Mouse (Mus musculus): ENCODE data around the gene Icmt. TPM values are rescaled to one million over a fixed set of nuclear protein-coding genes. Genes with fewer than 3 reads are reported as not detected.

Icmt gene
- total RNA-seq, 2 experiments from 2014 or later, result 30.4 to 31.6 TPM

DNA sequence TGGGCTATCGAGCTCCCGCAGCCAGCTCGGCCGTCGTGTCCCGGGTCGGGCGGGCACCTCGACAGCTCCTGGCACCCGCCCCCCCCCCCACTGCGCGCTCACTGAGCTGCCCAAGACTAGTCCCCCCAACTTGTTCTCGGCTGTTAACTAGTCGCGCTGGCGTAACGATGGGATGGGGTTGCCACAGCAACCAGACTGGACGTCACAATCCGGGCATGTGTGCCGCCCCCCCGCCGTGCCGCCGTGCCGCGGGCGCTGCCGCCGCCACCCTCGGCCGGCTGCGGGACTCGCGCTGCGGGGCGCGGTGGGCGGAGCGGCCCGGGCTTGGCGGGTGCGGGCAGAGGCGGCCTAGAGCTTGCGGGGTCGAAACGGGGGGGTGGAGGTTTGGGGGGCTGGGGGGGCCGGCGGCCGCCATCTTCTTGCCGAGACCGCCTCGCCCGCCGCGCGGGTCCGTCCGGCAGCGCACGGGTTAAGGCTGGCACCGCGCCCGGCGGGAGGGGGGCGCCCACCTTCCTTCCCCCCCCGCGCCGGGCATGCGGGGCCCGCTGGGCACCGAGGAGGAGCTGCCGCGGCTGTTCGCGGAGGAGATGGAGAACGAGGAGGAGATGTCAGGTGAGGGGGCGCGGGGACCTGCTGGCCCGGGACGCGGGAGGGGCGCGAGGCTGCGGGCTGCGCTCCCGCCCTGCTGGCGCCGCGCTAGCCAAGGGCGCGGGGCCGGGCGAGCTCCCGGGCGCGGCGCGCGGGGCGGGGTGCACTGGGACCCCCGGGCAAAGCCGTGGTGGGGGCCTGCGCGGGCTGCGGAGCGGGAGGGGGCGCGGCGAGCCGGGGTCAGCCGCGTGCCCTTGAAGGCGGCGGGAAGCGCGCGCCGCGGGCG lies 41.6 kb downstream of the Icmt start, which contains the start of gene Chd5:
Gene Chd5 (plus strand): TSS at position 233 of the 874 bp plus-strand sequence.
- DNase-seq, result peak; percentile 29

DNA sequence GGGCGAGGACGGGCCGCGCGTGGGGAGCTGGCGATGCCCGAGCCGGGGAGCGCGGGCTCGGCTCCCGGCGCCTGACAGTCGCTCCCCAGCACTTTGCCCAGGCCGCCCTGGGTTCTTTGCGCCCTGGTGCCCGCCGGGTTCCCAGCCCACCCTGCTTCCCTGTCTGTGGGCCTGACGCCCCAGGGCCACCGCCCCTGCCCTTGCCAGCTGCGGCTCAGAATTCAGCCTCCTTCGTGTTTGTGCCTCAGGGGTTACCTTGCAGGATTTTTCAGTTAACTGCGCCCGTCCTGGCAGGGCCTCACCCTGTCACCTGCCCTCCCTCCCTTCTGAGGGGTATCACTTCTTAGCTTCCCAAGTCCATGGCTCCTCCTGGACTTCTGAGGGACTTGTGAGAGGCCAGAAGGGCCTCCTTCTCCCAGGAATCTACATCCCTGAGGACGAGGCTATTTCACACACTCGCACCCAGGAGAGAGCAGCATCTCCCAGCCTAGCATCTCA lies 42.3 kb downstream of the Icmt start:
- no peak for DNase-seq

DNA sequence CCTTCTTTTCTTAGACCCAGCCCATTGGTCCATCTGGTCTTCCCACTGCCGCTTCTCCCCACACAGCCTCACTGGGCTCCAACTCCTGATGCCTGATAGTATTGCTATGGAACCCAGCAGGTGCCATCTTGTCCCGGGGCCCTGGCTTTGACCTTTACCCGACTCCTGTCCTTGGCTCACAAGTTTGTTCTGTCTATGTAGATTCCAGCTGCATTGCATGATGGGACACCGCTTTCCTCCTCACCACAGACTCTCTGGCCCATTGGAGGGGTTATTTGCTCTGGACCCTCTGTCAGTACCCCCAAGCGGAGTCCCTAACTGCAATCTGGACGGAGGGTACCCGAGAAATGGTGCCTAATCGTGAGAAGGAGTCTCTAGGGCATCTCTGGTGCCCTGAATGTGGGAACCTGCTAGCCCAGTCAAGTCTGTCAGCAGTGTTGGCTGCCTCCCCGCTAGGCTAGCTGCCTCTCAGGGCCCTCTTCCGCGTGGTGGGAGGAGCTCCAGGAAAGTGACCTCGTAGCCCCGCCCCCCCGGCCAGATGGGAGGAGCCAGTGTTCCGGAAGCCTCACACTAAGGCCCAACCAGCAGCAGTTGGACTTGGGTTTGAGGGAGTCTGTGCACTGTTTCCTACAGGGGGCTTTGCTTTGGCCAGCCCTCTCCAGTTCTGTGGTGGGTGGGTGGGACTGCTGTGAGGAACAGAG lies 43.7 kb downstream of the Icmt start:
- peak; percentile 47 for DNase-seq

DNA sequence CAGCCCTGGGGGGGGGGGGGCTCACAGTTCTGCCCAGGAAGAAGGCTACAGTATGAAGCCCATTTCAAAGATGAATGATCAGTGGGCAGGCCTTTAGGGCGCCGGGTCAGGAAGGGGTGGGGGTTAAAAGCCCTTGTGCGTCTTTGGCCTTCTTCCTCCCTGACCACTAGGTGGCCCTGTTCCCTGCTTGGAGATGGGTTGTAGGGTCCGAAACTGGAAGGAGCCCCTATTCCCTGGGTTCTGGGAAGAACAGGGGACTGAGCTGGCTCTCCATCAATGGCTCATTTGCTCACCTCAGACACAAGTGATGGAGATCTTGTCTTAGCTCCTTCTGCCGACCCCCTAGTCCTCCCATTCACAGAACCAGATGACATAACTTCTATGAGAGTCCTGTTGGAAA lies 46.3 kb downstream of the Icmt start:
- peak; percentile 48 for DNase-seq

DNA sequence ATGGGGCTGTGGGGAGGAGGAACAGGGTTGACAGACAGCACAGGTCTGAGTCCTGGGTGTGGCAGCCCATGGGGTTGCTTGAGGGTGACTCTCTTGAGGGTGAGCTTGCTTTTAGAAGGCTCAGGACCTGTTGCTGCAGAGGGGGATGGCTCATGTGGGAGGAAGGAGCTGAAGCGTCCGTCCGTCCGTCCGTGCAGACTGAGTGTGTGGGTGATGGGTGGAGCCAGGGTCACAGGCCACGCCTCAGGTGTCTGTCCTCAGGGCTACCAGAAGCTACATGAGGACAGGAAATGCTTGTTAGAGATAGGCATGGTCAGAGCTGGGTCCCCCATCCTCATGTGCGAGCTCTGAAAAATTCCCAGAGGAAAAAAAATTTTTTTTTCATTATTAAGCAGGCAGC lies 47.6 kb downstream of the Icmt start:
- no peak for DNase-seq

DNA sequence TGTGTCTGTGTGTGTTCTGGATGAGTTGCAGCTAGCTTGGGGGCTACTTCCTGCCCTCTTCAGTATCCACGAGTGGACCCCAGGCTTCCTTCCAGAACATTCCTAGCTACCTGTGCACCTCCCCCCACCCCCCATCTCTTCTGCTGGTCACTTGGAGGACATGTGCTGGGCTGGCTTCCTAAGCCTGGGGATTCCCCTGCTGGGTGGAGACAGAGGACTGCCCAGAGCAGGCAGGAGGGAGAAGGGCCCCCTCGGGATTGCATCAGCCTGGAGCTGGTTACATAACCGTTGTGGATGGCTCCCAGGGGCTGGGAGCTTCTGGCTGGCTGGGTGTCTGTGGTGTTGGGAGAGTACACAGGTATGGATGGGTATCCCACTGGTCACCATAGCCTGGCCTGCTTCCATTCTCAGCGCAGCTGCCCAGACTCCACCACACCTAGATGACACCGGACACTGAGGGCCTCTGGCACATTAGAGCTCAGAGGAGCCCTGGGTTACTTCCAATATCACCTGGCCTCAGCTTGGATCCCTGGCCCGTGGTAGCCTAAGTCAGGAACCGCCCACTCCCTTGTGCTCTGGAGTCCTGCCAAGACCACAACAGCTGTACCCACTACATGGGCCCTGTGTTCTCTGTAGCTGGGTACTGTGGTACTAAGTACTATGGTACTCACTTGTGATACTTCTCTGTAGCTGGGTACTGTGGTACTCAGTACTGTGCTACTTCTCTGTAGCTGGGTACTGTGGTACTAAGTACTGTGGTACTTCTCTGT lies 48.3 kb downstream of the Icmt start:
- peak; percentile 73 for DNase-seq

DNA sequence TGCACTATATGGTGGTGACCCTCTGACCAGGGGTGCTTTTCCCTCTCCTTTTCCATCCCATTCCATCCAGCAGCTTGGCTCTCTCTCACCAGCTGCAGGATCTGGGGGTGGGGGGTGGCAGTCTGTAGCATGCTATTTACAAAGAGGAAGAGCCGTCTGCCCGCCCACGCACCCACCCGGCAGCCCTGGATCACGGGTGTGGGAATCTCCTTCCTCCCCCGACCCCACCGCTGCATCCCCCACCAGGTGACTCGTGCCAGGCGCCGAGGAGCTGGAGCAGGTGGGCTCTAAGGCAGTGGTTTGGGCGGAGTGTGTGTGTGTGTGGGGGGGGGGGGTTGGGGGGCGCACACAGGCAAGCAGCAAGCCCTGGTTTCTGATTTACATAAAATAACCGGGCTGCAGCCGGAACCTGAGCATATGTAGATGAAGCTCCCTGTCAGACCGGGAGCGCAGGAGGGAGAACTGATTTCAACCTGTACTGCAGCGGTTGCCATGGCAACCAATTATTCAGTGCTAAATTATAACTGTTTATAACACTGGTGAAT lies 52.9 kb downstream of the Icmt start:
- no peak for DNase-seq

DNA sequence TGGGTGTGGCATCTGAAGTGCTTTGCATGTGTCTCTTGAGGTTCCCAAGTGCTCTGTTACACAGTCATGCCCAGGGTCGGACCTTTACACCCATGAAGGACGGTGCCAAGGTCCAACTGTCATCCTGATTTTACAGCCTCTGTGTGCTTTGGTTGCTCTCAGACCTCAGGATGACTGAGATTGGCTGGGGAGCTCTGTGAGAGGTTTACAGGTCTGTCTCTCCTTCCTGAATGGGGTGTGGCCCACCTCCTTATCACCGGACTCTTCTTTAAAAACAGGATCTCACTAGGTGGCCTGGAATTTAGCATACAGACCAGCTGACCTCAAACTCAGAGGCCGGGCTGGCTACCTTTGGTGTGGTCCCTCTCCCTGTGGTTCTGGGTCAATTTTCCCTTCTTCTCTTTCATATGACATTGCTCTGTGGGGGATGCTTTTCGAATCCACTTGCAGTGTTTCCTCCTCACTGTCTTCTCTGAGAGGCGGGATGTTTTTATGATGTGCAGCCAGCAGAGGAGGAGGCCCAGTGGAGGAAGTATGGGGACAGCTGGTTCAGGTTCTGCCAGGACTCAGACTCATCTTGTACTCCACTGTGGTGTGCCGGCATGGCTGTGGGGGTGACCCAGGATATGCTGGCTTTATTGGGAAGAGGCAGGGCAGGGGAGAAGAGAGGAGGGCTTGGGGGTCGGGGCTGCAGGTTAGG lies 53.8 kb downstream of the Icmt start:
- DNase-seq, result no peak

DNA sequence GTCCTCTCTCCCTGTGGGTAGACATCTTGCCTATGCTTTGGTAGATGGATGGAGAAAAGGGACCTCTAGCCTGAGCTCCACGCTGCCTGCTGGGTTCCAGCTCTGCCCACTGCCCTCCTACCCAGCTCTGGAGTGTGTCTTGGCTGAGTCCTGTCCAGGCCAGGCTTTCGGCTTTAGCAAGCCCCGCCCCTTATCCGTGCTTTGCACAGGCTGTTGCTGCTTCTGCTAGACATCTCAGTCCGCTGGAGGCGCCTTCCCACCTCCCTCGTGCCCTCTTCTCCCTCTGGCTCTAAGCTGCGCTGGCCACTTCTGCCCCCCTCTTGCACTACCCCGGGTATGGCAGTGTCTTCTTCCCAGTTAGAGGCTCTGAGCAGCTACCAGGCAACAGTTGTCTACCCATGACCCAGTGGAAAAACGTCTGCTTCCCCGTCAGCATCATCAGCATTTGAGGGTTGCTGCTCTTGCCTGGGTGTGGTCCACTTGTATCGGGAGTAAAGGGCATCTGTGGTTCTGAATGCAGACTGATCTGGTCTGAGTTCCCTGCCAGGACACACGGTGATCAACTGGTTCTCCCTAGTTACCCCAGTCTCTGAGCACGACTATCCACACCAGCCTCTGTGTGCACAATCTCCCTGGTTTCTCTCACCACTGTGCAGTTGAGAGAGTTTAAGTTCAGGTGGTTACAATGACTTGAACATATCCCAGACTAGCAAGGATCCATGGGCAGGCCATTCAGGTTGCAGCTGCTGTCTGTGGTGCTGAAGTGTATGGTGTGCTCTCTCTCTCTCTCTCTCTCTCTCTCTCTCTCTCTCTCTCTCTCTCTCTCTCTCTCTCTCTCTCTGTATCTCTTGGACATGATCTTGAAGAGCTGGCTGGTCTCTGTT lies 54.6 kb downstream of the Icmt start:
- no peak for DNase-seq

DNA sequence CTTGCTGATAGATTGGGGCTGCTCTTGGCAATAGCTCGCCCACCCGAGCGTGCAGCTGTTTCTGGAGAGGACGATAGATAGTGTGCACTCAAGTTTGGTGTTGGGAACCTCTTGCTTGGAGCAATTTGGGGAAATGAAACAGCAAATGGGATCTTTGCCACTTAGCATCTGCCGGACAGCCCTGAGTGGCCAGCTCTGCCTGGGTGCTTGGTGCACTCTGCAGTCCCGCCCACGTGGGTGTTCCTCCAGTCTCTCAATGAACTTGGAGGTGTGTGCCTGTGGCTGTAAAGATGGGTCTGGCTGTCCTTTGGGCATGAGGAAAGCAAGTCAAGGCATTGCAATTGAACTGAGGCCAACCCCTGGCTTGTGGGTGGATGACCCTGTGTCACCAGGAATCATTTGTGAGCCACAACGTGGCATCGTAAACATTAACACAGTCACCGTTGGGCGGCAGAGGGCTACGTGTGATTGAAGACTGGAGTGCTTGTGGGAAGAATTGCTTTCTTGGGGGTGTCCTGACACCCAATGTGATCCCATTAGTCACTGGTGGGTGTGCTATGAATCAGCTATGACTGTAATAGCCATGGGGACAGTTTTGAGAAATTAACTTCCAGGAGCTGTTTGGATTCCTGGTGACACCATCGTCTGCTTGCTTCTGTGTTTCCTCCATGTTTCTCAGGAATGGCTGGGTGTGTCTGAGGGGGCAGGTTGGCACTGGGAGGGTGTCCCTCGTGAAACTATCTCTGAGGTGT lies 57.0 kb downstream of the Icmt start:
- DNase-seq, result no peak

DNA sequence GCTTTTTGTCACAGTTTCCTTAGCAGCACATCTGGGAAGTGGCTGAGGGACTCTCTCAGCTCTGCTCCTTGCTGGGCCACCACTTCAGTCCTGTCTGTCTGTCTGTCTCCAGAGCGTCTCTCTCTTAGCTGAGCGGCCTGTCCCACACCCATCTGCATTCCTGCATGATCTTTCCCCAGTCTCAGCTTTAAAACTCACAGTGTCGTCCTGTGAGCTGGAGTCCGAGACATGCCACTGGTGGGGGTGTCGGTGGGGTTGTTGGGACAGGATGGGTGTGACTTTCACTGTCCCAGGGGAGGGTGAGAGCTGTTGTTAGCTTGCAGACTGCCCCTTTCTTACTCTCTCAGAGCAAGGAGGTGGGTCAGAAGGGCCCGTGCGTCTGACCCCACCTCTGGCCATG lies 58.6 kb downstream of the Icmt start:
- no peak for DNase-seq

Other genes with a start within 250 kb of the Icmt start
- gene Plekhg5, start 224.7 kb upstream of the Icmt start, total RNA-seq (2021), result 10 to 100 TPM; 17.1 to 20.1 TPM
- gene Tnfrsf25, start 181.3 kb upstream of the Icmt start, total RNA-seq (2021), result 1 to 10 TPM; 1.9 to 4.3 TPM
- gene Espn, start 144.9 kb upstream of the Icmt start, total RNA-seq (2021), result 1 to 10 TPM; 1.2 to 1.3 TPM
- gene Hes2, start 138.4 kb upstream of the Icmt start, total RNA-seq (2021), result not detected
- 10 to 100 TPM; 33.2 to 38.0 TPM for gene Acot7, start 119.1 kb upstream of the Icmt start, total RNA-seq (2021)
- 10 to 100 TPM; 11.2 to 11.8 TPM for gene Gpr153, start 23.0 kb upstream of the Icmt start, total RNA-seq (2021)
- gene Hes3, start 5.6 kb upstream of the Icmt start, total RNA-seq (2021), result not detected
- gene Rnf207, start 21.8 kb downstream of the Icmt start, total RNA-seq (2021), result under 1 TPM in 1 of 2 experiments, not detected in 1; 0.70 TPM
- gene Rpl22, start 28.5 kb downstream of the Icmt start, total RNA-seq (2021), result 100 to 1,000 TPM; 484 to 487 TPM
- gene Chd5, start 41.4 kb downstream of the Icmt start, total RNA-seq (2021), result 1 to 10 TPM; 8.8 TPM
- 1 to 10 TPM; 3.0 to 4.3 TPM for gene Nphp4, start 179.5 kb downstream of the Icmt start, total RNA-seq (2021)
- 10 to 100 TPM in 1 of 2 experiments, 1 to 10 TPM in 1; 8.1 to 12.0 TPM for gene Kcnab2, start 180.6 kb downstream of the Icmt start, total RNA-seq (2021)